Mouse (Mus musculus) adrenal gland, adult 2 months (tissue): ENCODE results near the gene Tnfsf9. TPM values are rescaled to one million over a fixed set of nuclear protein-coding genes. Genes with fewer than 3 reads are reported as not detected.

Source experiments
- DNase-seq: peaks from one replicate; pipeline ENCODE4 v3.0.0; 2021
- polyA plus RNA-seq: library from polyadenylated mRNA; depleted of rRNA; stranded (reverse); fragments of >200 nt; gene quantifications from 2 replicates; pipeline ENCODE4 v1.2.3, GENCODE M21; 2012; rRNA removed
- total RNA-seq, 2 experiments: library from RNA; stranded (reverse); gene quantifications; 2 replicates each; pipeline ENCODE4 v1.2.3; 2021

The Tnfsf9 gene
- total and polyA plus RNA-seq, 3 experiments: 0.45 to 1.8 (median 0.72) TPM

DNA sequence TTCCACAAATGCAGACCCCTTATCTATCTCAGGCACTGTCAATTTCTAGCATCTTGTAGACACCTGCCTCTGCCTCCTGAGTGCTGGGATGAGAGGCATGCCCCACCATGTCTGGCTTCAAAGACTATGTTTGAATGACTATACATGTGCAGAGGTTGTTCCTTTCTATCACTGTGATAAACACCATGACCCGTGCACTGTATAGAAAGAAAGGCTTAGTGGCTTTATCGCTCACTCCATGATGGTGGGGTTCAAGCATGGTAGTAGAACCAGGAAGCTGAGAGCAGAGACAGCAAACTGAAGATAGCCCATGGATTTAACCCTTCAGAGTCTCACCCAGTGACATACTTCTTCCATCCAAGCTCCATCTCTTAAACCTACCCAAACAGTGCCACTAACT is 29.6 kb downstream of the Tnfsf9 start:
- DNase-seq: no peak

DNA sequence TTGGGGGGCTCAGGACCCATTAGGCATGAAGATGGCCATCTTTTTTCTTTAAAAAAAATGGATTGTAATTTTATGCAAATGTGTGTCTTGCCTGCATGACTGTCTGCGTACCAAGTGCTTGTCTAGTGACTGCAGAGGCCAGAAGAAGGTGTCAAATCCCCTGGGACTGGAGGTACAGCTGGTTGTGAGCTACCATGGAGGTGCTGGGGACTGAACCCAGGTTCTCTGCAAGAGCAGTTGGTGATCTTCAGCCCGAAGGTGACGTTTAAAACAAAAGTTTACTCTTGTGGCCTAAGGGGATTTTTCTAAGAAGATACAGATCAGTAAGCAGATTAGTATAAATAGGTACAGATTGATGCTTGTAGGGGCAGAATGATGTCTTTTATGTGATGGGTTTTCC is 30.5 kb downstream of the Tnfsf9 start:
- DNase-seq: no peak

DNA sequence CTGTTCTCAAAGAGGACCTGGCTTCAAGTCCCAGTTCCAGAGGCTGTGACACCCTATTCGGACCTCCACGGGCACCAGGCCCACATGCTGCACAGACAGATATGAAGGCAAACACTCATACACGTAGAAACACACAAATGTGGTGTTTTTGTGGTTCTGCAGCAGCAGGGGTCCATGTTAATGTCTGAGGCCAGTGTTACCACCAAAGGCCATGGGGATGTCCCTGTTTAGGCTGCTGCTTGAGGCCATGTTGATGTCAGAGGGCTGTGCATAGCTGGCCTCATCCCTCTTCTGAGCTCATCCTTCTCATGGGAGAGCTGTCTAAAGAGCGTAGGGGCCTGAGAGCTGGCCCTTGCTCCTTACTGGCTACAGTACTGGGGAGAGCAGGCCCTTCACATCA is 33.6 kb downstream of the Tnfsf9 start:
- no peak for DNase-seq

DNA sequence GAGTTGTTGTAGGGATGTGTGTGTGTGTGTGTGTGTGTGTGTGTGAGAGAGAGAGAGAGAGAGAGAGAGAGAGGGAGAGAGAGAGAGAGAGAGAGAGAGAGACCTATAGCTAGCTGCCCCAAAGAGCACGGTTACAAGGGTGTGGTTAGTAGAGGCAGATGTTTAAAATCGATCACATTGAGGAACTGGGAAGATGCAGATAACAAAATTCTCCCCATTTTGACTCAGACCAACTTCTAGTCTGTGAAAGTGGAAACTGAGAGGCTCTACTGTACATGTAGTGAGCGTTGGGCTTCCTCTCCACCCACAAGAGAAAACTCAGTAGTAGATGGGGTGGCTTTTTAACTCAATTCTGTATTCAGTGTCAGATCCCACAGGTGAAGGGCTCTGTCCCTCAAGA is 34.6 kb downstream of the Tnfsf9 start:
- DNase-seq: no peak

DNA sequence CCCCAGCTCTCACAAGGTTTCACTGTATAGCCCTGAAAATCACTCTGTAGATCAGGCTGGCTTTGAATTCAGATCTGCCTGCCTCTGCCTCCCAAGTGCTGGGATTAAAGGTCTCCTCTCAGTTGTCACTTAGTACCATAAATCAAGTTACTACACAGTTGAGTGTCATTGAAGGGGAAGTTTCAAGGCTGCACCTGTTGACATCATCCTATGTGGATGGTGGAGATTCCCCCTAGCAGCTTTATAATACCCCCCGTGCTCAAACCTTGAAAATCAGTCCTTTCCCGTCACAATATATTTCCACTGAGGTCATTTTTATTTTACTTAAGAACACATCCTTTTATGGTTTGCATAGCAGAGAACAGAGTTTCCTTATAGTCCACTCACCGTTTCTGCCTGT is 38.6 kb downstream of the Tnfsf9 start:
- no peak for DNase-seq

DNA sequence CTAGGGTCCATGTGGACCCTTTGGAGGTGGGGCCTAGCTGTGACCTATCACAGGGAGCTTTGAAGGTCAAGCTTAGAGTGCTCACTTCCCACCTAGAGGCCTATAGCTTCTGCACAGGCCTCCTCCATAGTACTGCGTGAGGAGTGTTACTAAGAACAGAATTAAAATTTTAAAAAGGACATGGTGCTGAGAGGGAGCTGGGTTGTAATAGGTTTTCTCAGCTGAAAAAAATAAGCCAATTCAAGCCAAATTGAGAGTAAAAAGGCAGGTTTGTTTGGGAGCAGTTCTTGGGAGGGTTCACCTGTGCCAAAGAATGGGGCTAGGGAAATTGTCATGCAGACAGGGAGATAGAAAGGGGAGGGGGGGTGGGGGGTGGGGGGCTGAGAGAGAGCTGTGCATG is 40.0 kb downstream of the Tnfsf9 start:
- no peak for DNase-seq

DNA sequence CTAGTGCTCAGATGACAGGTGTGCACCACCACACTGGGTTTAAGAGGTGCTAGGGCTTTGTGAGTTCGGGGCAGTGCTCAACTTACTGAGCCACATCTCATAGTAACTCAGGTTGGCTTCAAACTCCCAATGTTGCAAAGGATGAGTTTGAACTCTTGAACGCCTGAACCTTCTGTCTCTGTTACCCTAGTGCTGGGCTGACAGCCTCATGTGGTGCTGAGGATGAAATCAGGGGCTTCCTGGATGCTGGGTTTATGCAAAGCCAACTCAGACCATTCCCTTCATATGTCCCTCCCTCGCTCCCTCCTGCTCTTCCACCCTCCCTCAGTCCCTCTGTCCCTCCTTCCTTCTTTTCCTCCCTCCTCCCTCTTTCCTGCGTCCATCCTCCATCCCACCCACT is 43.2 kb downstream of the Tnfsf9 start:
- DNase-seq: no peak

DNA sequence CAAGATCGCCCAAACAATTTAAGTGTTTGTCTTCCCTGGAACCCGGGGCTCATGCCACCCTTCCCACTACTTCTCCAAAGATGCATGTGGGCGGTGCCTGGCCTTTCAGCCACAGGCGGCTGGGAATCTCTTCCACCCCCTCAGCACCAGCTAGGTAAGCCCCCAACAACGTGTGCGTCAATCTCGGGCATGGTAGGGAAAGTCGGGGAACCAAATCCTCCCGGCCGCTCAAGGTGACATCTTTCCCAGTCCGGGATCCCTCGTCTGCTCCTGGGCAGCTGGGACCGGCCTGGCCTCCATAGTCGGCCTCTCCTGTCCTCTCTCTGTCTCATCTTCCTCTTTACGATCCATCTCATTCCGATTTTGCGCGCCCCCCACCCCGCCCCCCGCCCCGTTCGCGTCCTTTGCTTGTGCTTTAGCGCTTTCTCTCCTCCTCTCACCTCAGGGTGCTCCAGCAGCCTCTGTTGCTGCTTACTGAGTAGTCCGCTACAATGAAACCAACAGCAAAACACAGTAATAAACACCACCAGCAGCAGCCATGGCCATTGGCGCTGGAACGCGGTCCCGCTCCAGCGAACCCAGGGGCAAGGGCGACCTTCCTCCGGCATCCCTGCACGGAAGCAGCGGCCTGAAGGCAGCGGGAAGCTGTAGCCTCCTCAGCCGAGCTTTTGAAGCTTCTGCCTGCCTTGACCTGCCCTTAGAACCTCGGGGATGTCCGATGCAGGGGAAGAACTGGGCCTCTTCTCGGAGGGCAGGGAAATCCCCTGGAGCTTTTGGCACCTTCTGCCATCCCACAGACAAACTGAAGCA is 44.1 kb downstream of the Tnfsf9 start, which contains the start of gene Cd70:
Gene Cd70, minus strand, starts transcription at position 784 of the 810 bp plus-strand sequence.
- no peak for DNase-seq

DNA sequence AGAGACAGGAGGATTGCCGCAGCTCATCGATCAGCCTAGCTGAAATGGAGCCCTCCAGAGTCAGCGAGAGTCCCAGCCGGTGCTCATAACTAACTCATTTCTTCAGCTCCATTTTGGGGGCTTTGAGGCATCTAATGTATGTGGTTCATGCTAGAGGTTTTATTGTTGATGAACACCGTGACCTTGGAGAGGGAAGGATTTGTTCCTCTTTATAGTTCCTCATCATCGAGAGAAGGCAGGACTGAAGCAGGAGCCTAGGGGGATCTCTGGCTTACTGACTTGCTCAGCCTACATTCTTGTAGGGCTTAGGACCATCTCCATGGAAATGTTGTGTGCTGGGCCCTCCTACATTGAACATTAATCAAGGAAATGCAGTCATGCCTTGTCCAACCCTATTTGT is 47.9 kb downstream of the Tnfsf9 start:
- no peak for DNase-seq

DNA sequence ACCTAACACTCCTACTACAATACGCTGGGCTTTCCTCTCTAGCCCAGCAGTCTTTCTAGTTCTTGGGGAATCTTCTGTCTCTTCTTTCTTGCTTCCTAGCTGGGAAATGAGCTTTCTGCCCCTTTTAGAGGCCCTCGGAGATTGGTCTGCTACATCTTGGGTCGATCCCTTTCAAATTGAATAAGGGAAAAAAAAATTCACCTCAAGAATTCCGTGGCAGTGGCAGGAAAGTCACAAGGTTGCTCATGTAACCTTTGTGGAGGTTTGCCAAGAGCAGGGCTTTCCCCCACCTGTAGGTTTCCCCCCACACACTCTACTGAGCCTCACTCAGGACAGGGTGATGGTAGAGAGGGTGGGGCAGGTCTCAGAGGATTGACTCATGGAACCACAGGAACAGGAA is 48.7 kb downstream of the Tnfsf9 start:
- DNase-seq: no peak

Other genes with a start within 250 kb of the Tnfsf9 start
- under 1 TPM; 0.20 to 0.59 TPM for gene Acsbg2, start 230.9 kb upstream of the Tnfsf9 start, total RNA-seq
- gene Acsbg2, start 230.9 kb upstream of the Tnfsf9 start, polyA plus RNA-seq: 0.09 and 0.11 TPM in 2 replicates
- gene 1700061G19Rik, start 229.8 kb upstream of the Tnfsf9 start, total RNA-seq: 1 to 10 TPM; 2.7 to 5.1 TPM
- gene 1700061G19Rik, start 229.8 kb upstream of the Tnfsf9 start, polyA plus RNA-seq: 0.07 and 0.13 TPM in 2 replicates
- 10 to 100 TPM; 32.9 to 46.8 TPM for gene Mllt1, start 169.9 kb upstream of the Tnfsf9 start, total RNA-seq
- gene Mllt1, start 169.9 kb upstream of the Tnfsf9 start, polyA plus RNA-seq: 54.8 and 55.0 TPM in 2 replicates
- gene Acer1, start 123.2 kb upstream of the Tnfsf9 start, total RNA-seq: under 1 TPM in 1 of 2 experiments, not detected in 1; 0.23 TPM
- 0.42 and 0.51 TPM in 2 replicates for gene Acer1, start 123.2 kb upstream of the Tnfsf9 start, polyA plus RNA-seq
- gene Clpp, start 115.0 kb upstream of the Tnfsf9 start, total RNA-seq: 100 to 1,000 TPM; 118 to 140 TPM
- gene Clpp, start 115.0 kb upstream of the Tnfsf9 start, polyA plus RNA-seq: 378 and 412 TPM in 2 replicates
- gene Alkbh7, start 108.0 kb upstream of the Tnfsf9 start, total RNA-seq: 10 to 100 TPM; 58.3 to 81.0 TPM
- 182 and 186 TPM in 2 replicates for gene Alkbh7, start 108.0 kb upstream of the Tnfsf9 start, polyA plus RNA-seq
- not detected for gene Pspn, start 105.3 kb upstream of the Tnfsf9 start, total RNA-seq
- gene Pspn, start 105.3 kb upstream of the Tnfsf9 start, polyA plus RNA-seq: 1.9 TPM in 2 replicates
- 10 to 100 TPM; 55.8 to 57.3 TPM for gene Gtf2f1, start 94.0 kb upstream of the Tnfsf9 start, total RNA-seq
- gene Gtf2f1, start 94.0 kb upstream of the Tnfsf9 start, polyA plus RNA-seq: 23.8 and 28.5 TPM in 2 replicates
- not detected for gene Gm17949, start 93.9 kb upstream of the Tnfsf9 start, total RNA-seq
- not detected in 2 replicates for gene Gm17949, start 93.9 kb upstream of the Tnfsf9 start, polyA plus RNA-seq
- gene Khsrp, start 73.8 kb upstream of the Tnfsf9 start, total RNA-seq: 10 to 100 TPM; 76.9 to 88.8 TPM
- 145 and 160 TPM in 2 replicates for gene Khsrp, start 73.8 kb upstream of the Tnfsf9 start, polyA plus RNA-seq
- not detected for gene Slc25a41, start 63.7 kb upstream of the Tnfsf9 start, total RNA-seq
- gene Slc25a41, start 63.7 kb upstream of the Tnfsf9 start, polyA plus RNA-seq: 0.18 TPM in 1 of 2 replicates, not detected in the other
- gene Crb3, start 46.2 kb upstream of the Tnfsf9 start, total RNA-seq: 1 to 10 TPM in 1 of 2 experiments, under 1 TPM in 1; 0.63 to 1.8 TPM
- 1.1 and 1.5 TPM in 2 replicates for gene Crb3, start 46.2 kb upstream of the Tnfsf9 start, polyA plus RNA-seq
- 10 to 100 TPM; 75.8 to 87.5 TPM for gene Slc25a23, start 45.5 kb upstream of the Tnfsf9 start, total RNA-seq
- gene Slc25a23, start 45.5 kb upstream of the Tnfsf9 start, polyA plus RNA-seq: 72.0 and 94.5 TPM in 2 replicates
- 1 to 10 TPM; 1.8 TPM for gene Dennd1c, start 26.8 kb upstream of the Tnfsf9 start, total RNA-seq
- gene Dennd1c, start 26.8 kb upstream of the Tnfsf9 start, polyA plus RNA-seq: 2.8 and 3.3 TPM in 2 replicates
- gene Tubb4a, start 17.5 kb upstream of the Tnfsf9 start, total RNA-seq: 1 to 10 TPM; 5.7 to 7.7 TPM
- gene Tubb4a, start 17.5 kb upstream of the Tnfsf9 start, polyA plus RNA-seq: 3.1 and 3.8 TPM in 2 replicates
- not detected for gene Cd70, start 44.5 kb downstream of the Tnfsf9 start, total RNA-seq
- not detected in 2 replicates for gene Cd70, start 44.5 kb downstream of the Tnfsf9 start, polyA plus RNA-seq
- under 1 TPM in 1 of 2 experiments, not detected in 1; 0.21 TPM for gene Tnfsf14, start 88.9 kb downstream of the Tnfsf9 start, total RNA-seq
- gene Tnfsf14, start 88.9 kb downstream of the Tnfsf9 start, polyA plus RNA-seq: 0.26 and 0.44 TPM in 2 replicates
- 1,000 to 10,000 TPM in 1 of 2 experiments, 100 to 1,000 TPM in 1; 382 to 3,178 TPM for gene C3, start 122.8 kb downstream of the Tnfsf9 start, total RNA-seq
- gene C3, start 122.8 kb downstream of the Tnfsf9 start, polyA plus RNA-seq: 222 and 767 TPM in 2 replicates
- 10 to 100 TPM; 85.1 to 89.5 TPM for gene Gpr108, start 143.1 kb downstream of the Tnfsf9 start, total RNA-seq
- gene Gpr108, start 143.1 kb downstream of the Tnfsf9 start, polyA plus RNA-seq: 79.7 and 82.5 TPM in 2 replicates
- 10 to 100 TPM; 44.5 to 51.5 TPM for gene Trip10, start 144.1 kb downstream of the Tnfsf9 start, total RNA-seq
- 25.2 and 28.2 TPM in 2 replicates for gene Trip10, start 144.1 kb downstream of the Tnfsf9 start, polyA plus RNA-seq
- 1 to 10 TPM; 2.0 to 4.3 TPM for gene Vav1, start 173.8 kb downstream of the Tnfsf9 start, total RNA-seq
- gene Vav1, start 173.8 kb downstream of the Tnfsf9 start, polyA plus RNA-seq: 1.1 and 1.3 TPM in 2 replicates